Mouse (Mus musculus) thymus, postnatal 14 days (tissue): ENCODE data around the gene Olfr31.

ENCODE experiments used
- DNase-seq: peaks from one replicate; pipeline ENCODE4 v3.0.0; 2021

Olfr31 gene

GRCm38 (mm10) chr14:14322528-14322927 is at the start of gene Olfr31:
Gene Olfr31, plus strand, starts transcription at chr14:14322828.
- DNase-seq, result no peak

DNA sequence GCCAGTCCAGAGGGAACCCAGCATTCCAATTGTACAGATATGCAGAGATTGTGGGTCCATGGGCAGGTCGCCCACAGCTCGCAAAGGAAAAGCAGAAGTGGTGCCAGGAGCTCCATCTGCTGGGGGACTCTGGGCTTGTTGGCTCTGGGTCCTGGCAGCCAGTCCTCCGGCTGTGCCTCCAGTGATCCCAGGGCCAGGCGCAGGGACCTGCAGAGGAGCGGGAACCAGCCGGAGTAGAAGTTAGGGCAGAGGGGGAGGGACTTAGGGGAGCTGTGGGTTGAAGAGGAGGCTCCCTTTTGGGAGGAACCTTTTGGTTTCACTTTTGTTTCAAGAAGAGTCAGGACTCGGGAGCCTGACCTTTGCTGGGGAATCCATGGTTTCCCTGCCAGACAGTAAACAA is 28.2 kb upstream of the Olfr31 start:
- peak; percentile 4 for DNase-seq

GRCm38 (mm10) chr14:14308938-14309337 is 13.7 kb upstream of the Olfr31 start:
- no peak for DNase-seq

DNA sequence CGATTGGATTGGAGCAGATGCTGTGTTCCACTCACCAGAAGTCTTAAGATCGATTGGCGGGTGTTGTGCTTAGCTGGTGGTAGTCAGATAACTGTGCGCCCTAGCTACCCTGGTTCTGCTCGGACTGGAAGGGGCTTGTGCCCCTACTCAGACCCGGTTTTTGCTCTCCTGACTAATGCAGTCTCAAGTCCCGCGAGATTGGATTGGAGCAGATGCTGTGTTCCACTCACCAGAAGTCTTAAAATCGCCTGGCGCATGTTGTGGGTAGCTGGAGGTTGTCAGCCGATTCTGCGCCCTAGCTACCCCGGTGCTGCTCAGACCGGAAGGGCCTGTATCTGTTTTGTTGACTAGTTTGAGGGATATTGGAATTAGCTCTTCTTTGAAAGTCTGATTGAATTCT is 13.2 kb upstream of the Olfr31 start:
- DNase-seq, result no peak

GRCm38 (mm10) chr14:14345113-14345871 is 22.7 kb downstream of the Olfr31 start:
- peak; percentile 96 for DNase-seq

GRCm38 (mm10) chr14:14345948-14346812 is 23.6 kb downstream of the Olfr31 start, which contains the start of gene Il3ra:
Gene Il3ra, plus strand, starts transcription at chr14:14346275.
- DNase-seq, result peak; percentile 79

DNA sequence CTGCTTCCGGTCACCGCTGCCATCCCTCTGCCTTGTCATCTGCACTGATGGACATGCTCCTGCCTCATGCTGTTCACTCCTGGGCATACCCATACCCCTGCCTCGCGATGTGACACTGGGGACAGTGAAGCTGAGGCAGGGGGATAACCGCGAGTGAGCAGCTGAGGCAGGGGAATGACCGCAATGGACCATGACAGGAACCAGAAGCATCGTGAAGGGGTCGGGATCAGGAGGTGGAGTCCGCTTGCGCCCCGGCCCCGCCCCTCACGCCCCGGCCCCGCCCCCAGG is 24.1 kb downstream of the Olfr31 start:
- no peak for DNase-seq

DNA sequence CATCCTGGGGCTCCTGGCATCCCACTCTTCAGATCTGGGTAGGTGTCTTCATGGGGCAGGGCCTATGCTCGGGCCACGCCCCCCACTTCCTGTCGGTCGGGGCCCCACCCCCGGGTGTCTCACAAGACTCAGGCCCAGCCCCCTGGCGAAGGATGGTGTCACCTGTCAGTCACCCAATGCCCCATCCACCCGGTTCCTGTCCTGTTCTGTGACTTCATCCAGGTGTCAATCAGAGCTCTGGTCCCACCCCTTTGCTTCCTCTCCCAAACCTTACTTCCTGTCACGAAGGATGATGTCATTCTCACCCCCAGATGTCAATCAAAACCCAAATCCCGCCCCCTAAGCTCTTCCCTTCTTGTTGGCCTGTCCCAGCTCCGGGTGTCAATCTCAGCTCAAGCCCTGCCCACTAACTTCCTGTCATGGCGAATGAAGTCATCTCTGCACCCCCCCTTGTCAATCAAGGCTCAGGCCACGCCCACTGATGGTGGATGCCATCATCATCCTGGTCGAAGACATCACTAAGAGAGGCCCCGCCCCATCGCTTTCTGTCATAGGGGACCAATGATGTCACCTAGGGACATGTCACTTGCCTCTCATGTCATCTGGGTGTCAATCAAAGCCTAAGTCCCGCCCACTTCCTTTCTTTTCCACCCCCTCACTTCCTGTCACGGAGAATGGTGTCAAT is 24.7 kb downstream of the Olfr31 start:
- DNase-seq, result peak; percentile 56

- DNase-seq, result peak; percentile 56
Observed at GRCm38 (mm10) chr14:14347836-14348621, 25.4 kb downstream of the Olfr31 start.

GRCm38 (mm10) chr14:14348674-14349401 is 26.2 kb downstream of the Olfr31 start:
- DNase-seq, result peak; percentile 26

- DNase-seq, result peak; percentile 24
Observed at GRCm38 (mm10) chr14:14349485-14350262, 27.0 kb downstream of the Olfr31 start.

- DNase-seq, result peak; percentile 27
Observed at GRCm38 (mm10) chr14:14350263-14351147, 27.9 kb downstream of the Olfr31 start.

DNA sequence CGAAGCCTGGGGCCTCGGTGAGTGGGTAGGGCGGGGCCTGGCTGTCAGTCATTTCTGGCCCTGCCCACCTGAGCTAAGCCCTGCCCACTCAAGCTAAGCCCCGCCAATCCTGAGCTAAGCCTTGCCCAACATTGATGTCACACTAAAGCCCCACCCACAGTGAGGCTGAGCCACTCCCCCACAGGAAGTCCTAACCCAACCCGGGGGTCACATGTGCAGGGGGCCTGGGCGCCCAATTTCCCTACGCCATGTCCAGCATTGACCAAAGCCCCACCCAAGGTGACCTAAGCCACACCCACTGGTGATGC is 28.5 kb downstream of the Olfr31 start:
- peak; percentile 13 for DNase-seq

DNA sequence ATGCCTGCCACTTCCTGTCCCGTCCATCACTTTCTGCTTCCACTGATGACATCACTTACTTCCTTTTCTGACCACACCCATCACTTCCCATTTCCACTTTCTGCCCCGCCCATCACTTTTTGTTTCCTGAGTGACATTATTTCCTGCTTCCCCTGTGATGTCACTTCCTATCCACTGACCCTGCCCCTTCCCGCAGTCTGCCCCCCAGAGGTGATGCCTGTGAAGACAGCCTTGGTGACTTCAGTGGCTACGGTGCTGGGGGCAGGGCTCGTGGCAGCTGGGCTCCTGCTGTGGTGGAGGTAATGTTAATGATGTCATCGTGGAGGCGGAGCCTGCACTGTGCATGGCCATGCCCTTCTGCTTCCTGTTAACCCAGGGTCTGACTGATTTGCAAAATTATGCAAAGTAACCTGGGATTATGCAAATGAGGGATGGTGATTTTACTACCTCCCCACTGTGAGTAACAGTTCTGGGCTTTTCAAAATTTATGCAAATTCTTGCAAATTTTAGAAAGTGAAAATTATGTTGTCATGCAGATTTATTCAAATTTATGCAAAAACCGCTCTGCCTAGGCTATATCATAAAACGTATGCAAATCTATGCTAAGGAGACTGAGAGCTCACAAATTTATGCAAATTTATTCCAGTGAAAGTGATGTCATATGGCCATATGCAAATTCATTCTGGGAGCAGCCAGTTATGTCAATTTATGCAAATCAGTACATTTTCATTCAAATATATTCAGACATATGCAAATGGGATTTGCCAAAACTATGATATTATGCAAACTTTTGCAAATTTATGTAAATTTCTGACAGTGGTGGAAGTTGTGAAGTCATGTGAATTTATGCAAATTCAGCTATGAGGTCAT is 29.3 kb downstream of the Olfr31 start:
- DNase-seq, result peak; percentile 18

DNA sequence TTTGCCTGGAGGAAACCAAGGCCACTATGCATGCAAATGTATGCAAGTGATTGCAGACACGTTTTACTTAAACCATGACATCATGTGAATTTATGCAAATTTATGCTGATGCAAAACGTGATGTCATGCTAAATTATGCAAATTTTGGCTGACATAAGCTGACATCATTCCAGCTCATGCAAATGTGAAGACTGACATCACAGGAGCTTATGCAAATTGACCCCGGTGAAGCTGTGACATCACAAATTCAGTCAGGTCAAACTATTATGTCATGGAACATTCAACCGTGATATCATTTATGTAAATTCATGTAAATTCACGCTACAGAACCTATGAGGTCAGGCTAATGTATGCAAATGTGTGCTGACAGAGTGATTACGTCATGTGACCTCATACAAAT is 30.0 kb downstream of the Olfr31 start:
- DNase-seq, result no peak

DNA sequence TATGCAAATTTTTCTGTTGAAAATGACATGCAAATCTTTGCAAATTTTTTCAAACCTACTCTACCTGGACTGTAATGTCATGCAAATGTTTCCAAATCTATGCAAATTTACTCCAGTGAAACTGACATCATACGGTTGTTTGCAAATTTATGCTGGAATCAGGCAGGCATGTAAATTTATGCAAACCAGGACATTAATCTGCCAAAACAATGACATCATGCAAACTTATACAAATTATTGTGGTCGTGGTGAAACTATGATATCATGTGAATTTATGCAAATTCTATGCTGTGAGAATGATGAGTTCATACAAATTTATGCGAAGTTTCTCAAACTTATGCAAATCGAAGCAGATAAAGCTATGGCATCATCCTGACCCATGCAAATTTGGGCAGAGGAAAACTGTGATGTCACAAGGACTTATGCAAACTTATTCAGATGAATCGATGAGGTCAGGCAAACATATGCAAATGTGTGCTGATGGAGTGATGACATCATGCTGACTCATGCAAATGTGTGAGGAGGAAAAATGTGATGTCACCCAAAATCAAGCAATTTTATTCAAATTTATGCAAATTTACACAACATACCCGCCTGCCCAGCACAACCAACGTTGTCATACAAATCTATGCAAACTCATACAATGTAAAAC is 30.6 kb downstream of the Olfr31 start:
- DNase-seq, result no peak

GRCm38 (mm10) chr14:14353740-14354510 is 31.3 kb downstream of the Olfr31 start:
- no peak for DNase-seq
